Mouse (Mus musculus): ENCODE measurements around the gene Card19.

GRCm38 (mm10) chr13:49192156-49192855, 23.5 kb downstream of the Card19 start:
- TF ChIP-seq POLR2AphosphoS2 (IDR thresholded peaks at IDR 0.05; ENCODE audit: insufficient read length, low read depth) (no peak), POLR2A (IDR thresholded peaks at IDR 0.05; ENCODE audit: insufficient read length, low read depth) (no peak), MYOG (IDR thresholded peaks at IDR 0.05; ENCODE audit: control insufficient read depth in 1 of 3, insufficient read depth in 1 of 3, insufficient read length in 2 of 3, low read depth in 2 of 3) (no peak), REST (IDR thresholded peaks at IDR 0.05; ENCODE audit: insufficient read depth, insufficient read length) (no peak), MYOD1 (IDR thresholded peaks at IDR 0.05; ENCODE audit: control insufficient read depth in 1 of 3, insufficient read length in 2 of 3, low read depth in 2 of 3) (no peak), MAX (IDR thresholded peaks at IDR 0.05; ENCODE audit: low read depth) (no peak), USF1 (IDR thresholded peaks at IDR 0.05; ENCODE audit: low read depth) (no peak)
